Mouse (Mus musculus) intestine, embryonic 15.5 days (tissue): ENCODE data around the gene S100a16. TPM values are rescaled to one million over a fixed set of nuclear protein-coding genes. Genes with fewer than 3 reads are reported as not detected.

ENCODE experiments used
- ATAC-seq: fragments of 200-750 bp; cut with Nextera tagmentation; 2 replicates; pipeline ENCODE4 v1.8.0; 2017; ENCODE audit warnings: moderate TSS enrichment, moderate library complexity
- H3K27ac ChIP-seq: fragments of 300-500 bp; sonication (generic); 2 replicates; pipeline ENCODE4 v1.5.1; 2015; ENCODE audit warnings: mild to moderate bottlenecking, inconsistent platforms
- H3K27me3 ChIP-seq: fragments of 300-500 bp; sonication (generic); replicated peaks from 2 replicates; pipeline ENCODE4 v1.6.1; 2015; ENCODE audit warnings: inconsistent platforms
- H3K36me3 ChIP-seq: fragments of 300-500 bp; sonication (generic); 2 replicates; pipeline ENCODE4 v1.6.1; 2015; ENCODE audit warnings: inconsistent platforms
- H3K4me1 ChIP-seq: fragments of 300-500 bp; sonication (generic); replicated peaks from 2 replicates; pipeline ENCODE4 v1.6.1; 2015; ENCODE audit warnings: inconsistent platforms
- H3K4me2 ChIP-seq: fragments of 300-500 bp; sonication (generic); replicated peaks from 2 replicates; pipeline ENCODE4 v1.6.1; 2015; ENCODE audit warnings: mild to moderate bottlenecking, inconsistent platforms
- H3K4me3 ChIP-seq: fragments of 300-500 bp; sonication (generic); replicated peaks from 2 replicates; pipeline ENCODE4 v1.5.1; 2015; ENCODE audit warnings: inconsistent platforms
- H3K9ac ChIP-seq: fragments of 300-500 bp; sonication (generic); 2 replicates; pipeline ENCODE4 v1.6.1; 2015; ENCODE audit warnings: inconsistent platforms
- H3K9me3 ChIP-seq: fragments of 300-500 bp; sonication (generic); 2 replicates; pipeline ENCODE4 v1.6.1; 2016; ENCODE audit warnings: inconsistent platforms
- WGBS: fragments of 180-500 bp; shearing (Covaris S2); methylation state at CpG from one replicate; pipeline ENCODE4 v1.1.7; 2015; 5-methylcytosine and 5-hydroxymethylcytosine counted together
- polyA plus RNA-seq: library from polyadenylated mRNA; unstranded; fragments of >200 nt; fragmentation: Nextera tagmentation; extraction: Ambion mirVana; gene quantifications from 2 replicates; pipeline ENCODE4 v1.2.1, GENCODE M21; 2015

S100a16 gene
- polyA plus RNA-seq: 109 and 122 TPM in 2 replicates

DNA sequence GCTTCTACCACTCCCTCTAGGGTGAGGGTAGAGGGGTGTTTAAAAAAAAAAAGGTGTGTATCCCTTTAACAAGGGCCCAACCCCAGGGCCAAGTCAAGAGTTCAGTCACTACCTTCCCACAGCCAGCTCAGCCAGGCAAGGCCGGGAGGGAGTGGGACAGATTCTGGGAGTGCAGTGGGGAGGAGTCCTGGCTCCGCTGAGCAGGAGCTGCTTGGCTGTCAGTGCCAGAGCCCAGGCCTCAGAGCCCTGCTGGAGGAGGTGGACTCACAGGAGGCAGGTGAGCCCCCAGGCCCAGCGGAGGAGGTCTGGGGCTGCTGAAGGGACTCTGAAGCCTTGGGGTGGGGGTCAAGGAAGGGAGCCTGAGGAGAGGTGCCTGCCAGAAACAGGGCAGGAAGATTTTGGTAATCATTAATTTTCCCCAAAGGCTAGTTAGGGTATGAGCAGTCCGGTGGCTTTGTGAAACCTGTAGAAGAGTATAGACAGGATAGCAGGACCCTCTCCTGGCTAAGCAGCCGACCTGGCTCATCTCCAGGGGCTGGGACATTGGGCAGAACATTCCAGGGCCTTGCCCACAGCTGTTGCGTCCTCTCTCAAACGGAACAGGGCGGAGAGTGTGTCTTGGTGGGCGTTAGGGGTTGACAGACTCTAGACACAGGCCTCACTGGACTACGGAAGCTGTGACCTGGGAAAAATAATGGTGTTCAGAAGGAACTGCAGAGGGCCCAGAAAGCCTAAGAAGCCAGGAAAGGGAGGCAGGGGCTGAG lies at the start of gene S100a16:
TSS of gene S100a16 (plus strand) at position 114 of the 764 bp plus-strand sequence.
- Histone ChIP-seq H3K4me3 (peak within 1 kb of the TSS; percentile 34), H3K4me1 (peaks cover 11% of the 10 kb centered on the region), H3K4me2 (peak within 1 kb of the TSS; percentile 56), H3K9me3 (no peaks in the 10 kb centered on the region), H3K9ac (peak within 1 kb of the TSS; percentile 37), H3K27me3 (no peaks in the 10 kb centered on the region), H3K27ac (peak within 1 kb of the TSS; percentile 52), H3K36me3 (no peaks in the 10 kb centered on the region)
- WGBS: 32% methylated on average over 10 of the region's 10 CpGs
- peak; percentile 93 for ATAC-seq

DNA sequence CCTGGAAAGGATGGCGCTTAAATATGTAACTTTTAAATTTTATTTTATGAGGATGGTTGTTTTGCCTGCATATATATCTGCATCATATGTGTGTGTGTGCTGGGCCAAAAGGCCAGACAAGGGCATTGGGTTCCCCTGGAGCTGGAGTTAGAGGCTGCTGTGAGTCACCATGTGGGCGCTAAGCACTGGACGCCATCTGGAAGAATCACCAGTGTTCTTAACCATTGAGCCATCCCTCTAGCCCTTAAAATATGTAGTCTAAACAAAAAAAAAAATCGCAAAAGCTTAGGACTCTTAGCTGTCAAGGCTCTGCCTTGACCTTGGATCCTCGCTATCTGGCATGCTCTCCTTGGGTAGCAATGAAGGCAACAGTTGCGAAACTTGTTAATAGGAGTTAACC lies 48.5 kb upstream of the S100a16 start:
- Histone ChIP-seq H3K4me1 (peaks cover 6% of the 10 kb centered on the region), H3K27ac (no peak overlapping the region), H3K9ac (no peak overlapping the region), H3K27me3 (no peaks in the 10 kb centered on the region), H3K36me3 (peaks cover 36% of the 10 kb centered on the region), H3K9me3 (no peaks in the 10 kb centered on the region), H3K4me3 (no peak overlapping the region), H3K4me2 (no peak overlapping the region)
- ATAC-seq: no peak
- WGBS: 79% methylated on average over 6 of the region's 6 CpGs

DNA sequence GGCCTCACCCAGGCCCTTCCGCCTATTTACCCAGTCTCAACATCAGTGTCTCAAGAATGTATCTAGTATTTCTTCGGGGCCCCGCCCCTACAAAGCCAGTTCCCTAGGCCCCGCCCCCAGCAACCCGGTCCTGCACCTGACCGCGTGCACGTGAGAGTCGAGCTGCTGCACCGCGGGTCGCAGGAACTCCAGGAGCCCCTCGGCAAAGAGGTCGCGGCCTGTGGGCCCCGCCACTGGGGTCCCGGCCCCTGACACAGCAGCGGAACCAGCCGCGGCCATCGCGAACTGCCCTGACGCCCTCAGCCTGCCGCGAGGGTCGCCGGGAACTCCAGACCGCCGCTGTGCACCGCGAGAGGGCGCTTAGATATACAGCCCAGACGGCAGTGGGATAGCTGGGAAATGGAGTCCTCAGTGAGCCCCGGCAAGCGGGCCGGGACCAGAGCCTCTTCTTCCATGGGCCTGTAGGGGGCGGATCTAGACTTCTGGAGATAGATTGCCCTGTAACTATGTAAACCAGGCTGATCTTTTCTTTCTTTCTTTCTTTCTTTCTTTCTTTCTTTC lies 46.3 kb upstream of the S100a16 start, which contains the start of gene Snapin:
TSS of gene Snapin (minus strand) at position 338 of the 561 bp plus-strand sequence.
- Histone ChIP-seq H3K27ac (peak within 1 kb of the TSS; percentile 77), H3K9me3 (no peaks in the 10 kb centered on the region), H3K27me3 (no peaks in the 10 kb centered on the region), H3K36me3 (peaks cover 22% of the 10 kb centered on the region), H3K4me2 (peak within 1 kb of the TSS; percentile 68), H3K4me1 (peaks cover 11% of the 10 kb centered on the region), H3K9ac (peak within 1 kb of the TSS; percentile 81), H3K4me3 (peak within 1 kb of the TSS; percentile 84)
- 0% methylated on average over 37 of the region's 37 CpGs for WGBS
- peak; percentile 99 for ATAC-seq

DNA sequence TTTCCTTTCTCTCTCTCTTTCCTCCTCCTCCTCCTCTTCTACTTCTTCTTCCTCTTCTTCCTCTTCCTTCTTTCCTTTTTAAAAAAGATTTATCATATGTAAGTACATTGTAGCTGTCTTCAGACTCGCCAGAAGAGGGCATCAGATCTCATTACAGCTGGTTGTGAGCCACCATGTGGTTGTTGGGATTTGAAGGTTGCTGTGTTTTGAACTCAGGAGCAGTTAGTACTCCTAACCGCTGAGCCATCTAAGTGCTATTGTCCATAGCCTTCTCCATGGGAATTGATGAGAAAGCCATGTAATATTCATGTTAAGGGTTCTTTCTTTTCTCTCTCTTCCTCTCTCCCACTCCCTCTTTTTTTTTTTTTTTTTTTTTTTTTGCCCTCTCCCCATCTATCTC lies 45.7 kb upstream of the S100a16 start:
- 37% methylated on average over 2 of the region's 2 CpGs for WGBS
- Histone ChIP-seq H3K27ac (no peak overlapping the region), H3K27me3 (no peaks in the 10 kb centered on the region), H3K4me2 (no peak overlapping the region), H3K9ac (no peak overlapping the region), H3K36me3 (peaks cover 19% of the 10 kb centered on the region), H3K9me3 (no peaks in the 10 kb centered on the region), H3K4me3 (no peak overlapping the region), H3K4me1 (peaks cover 11% of the 10 kb centered on the region)
- ATAC-seq: peak; percentile 17

DNA sequence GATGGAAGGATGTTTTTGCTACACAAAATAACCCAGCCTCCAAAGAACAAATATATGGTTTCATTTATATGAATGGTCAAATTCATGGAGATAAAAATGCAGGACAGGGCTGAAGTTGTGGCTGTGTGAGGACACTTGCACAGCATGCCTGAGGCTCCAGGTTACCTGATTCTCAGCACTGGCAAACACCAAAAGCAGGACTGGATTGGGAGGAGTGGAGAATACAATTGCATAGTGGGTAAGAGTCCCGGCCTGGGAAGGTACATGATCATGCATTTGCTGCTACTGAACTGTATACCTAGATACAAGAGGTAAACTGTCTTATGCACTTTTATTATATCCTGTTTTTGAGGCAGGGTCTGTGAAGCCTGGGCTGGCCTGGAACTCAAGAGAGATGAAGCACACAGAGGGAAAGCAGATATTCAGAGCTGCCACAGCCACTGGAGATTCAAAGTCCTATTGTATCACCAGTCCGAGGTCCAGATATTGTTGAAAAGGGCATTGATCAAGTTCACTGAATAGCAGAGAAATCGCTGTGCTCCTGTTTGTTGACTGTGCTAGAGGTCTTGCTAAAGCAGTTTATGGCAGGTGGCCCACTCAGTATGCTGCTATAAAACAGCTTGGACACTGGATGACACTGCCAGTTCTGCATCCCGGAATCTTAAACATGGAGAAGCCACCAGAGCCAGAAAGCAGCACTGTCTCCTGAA lies 43.1 kb upstream of the S100a16 start:
- H3K27ac ChIP-seq: peak overlapping the region; percentile 22; the same call in 1 of the 2 replicates
- peaks cover 11% of the 10 kb centered on the region for H3K4me1 ChIP-seq
- no peak overlapping the region for H3K4me3 ChIP-seq
- H3K9me3 ChIP-seq: no peaks in the 10 kb centered on the region
- H3K27me3 ChIP-seq: no peaks in the 10 kb centered on the region
- no peak overlapping the region for H3K4me2 ChIP-seq
- peaks cover 15% of the 10 kb centered on the region for H3K36me3 ChIP-seq
- WGBS: 48% methylated on average over 4 of the region's 4 CpGs
- ATAC-seq: no peak
- H3K9ac ChIP-seq: peak overlapping the region; percentile 17; the same call in 1 of the 2 replicates

DNA sequence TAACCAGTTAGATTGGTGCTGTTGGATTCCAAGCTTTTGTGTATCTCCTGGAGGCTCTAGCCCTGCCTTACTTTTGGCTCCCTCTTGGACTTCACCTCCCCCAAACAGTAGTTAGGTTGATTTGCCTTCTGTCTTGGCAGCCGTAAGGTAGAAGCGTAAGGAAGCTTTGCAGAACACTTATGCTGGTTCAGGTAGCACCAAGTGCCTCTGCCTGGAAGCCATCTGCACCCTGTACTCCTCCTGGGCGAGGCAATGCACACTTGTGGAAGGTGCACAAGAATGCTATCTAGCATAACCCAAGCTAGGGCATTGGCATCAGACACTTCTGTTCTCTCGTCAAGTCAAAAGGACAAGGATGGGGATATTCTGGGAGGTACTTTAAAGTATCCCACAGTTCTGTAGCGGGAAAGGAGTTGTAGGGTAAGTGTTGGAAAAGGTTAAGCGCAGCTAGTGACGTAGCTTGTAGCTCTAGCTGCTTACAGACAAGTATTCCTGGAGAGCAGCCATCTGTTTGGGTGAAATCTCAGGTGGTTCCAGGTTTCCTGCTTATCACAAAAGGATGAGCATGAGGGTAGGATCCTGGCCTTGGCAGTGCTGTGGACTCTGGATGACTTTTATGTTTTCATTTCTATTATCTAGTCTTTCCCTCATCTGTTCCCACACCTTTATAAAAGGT lies 41.1 kb upstream of the S100a16 start:
- Histone ChIP-seq H3K4me3 (no peak overlapping the region), H3K27me3 (no peaks in the 10 kb centered on the region), H3K4me1 (peaks cover 4% of the 10 kb centered on the region; the same call in 1 of the 2 replicates), H3K36me3 (peaks cover 18% of the 10 kb centered on the region), H3K27ac (no peak overlapping the region), H3K4me2 (no peak overlapping the region), H3K9ac (no peak overlapping the region), H3K9me3 (no peaks in the 10 kb centered on the region)
- WGBS: 93% methylated on average over 7 of the region's 7 CpGs
- ATAC-seq: no peak

DNA sequence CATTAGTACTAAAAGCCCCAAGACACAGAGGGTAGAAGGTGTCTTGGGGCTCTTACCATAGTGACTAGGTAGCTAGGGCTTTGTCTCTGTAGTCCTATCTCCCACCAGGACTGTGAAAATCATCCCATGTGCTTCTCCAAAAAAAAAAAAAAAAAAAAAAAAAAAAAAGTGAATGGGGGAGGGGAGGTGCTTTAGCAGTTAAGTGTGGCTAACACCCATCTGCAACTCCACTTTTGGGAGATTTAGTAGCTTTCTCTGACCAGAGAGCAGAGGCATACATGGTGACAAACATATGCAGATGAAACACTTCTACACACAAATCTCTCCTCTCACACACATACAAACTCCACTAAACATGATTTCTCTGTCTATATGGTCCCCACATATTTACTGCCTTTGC lies 39.5 kb upstream of the S100a16 start:
- H3K27me3 ChIP-seq: no peaks in the 10 kb centered on the region
- H3K9ac ChIP-seq: no peak overlapping the region
- H3K4me2 ChIP-seq: no peak overlapping the region
- peaks cover 27% of the 10 kb centered on the region for H3K36me3 ChIP-seq
- H3K27ac ChIP-seq: no peak overlapping the region
- peaks cover 4% of the 10 kb centered on the region; the same call in 1 of the 2 replicates for H3K4me1 ChIP-seq
- no peak overlapping the region for H3K4me3 ChIP-seq
- ATAC-seq: no peak
- no peaks in the 10 kb centered on the region for H3K9me3 ChIP-seq

DNA sequence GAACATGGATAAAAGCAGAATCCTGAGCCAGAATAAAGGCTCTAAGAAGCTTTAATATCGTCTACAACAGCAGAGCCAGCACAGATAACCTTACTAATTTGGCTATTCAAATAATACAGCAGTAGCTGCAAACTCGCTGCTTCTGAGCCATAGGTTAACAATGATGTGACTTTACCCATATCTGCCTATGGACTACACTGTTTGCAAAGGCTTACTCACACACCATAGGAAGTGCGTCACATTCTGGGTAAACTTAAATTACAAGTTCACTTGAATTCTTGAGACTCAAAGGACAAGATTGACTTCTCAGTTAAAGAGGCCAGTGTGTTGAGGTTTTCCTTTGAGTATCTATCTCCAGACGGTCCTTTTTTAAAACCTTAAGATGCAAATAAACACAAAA lies 33.6 kb upstream of the S100a16 start:
- Histone ChIP-seq H3K4me1 (peaks cover 13% of the 10 kb centered on the region; the same call in 1 of the 2 replicates), H3K36me3 (peaks cover 28% of the 10 kb centered on the region), H3K4me2 (no peak overlapping the region), H3K9me3 (no peaks in the 10 kb centered on the region), H3K27ac (no peak overlapping the region), H3K27me3 (no peaks in the 10 kb centered on the region), H3K4me3 (no peak overlapping the region), H3K9ac (no peak overlapping the region)
- no peak for ATAC-seq
- 68% methylated on average over 4 of the region's 4 CpGs for WGBS

DNA sequence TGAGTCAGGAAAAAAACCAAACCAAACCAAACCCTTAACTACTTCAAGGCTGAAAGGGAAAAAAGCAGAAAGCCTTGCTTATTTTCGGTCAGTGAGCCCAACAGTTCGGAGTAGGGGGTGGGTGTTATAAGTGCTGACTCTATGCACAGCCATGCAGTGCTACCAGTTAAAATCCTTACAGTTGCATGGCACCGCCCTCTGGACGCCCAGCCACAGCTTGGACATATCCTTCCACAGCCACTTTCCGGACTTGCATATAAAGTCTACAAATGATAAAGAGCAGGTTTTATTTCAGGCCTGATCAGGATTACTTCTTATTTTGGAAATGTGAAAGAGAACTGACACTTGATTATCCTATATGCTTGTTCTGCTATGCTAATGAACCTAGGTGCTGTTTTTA lies 31.8 kb upstream of the S100a16 start:
- ATAC-seq: no peak
- 93% methylated on average over 5 of the region's 5 CpGs for WGBS
- H3K27me3 ChIP-seq: no peaks in the 10 kb centered on the region
- H3K36me3 ChIP-seq: peaks cover 26% of the 10 kb centered on the region
- no peak overlapping the region for H3K9ac ChIP-seq
- no peak overlapping the region for H3K4me3 ChIP-seq
- H3K4me1 ChIP-seq: peaks cover 13% of the 10 kb centered on the region; the same call in 1 of the 2 replicates
- no peaks in the 10 kb centered on the region for H3K9me3 ChIP-seq
- no peak overlapping the region for H3K4me2 ChIP-seq
- H3K27ac ChIP-seq: no peak overlapping the region

DNA sequence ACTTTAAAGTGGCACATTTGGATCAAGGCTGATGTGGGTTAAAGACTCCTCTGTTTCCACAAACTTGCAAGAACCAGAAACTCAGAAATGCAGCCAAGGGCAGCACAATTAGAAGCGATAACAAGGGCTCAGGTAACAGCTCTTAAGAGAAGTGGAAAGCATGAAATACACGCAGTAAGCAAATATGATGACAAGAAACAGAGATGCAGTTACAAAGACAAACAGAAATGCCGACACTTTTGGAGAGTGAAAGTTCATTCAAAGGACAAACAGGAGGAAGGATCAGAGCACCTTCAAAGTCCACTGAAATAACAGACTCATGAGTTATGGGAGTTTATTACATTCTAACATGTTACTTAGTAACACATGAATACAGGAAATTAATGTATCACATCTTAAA lies 30.7 kb upstream of the S100a16 start:
- H3K27ac ChIP-seq: no peak overlapping the region
- ATAC-seq: no peak
- H3K9me3 ChIP-seq: no peaks in the 10 kb centered on the region
- no peak overlapping the region for H3K4me3 ChIP-seq
- H3K4me2 ChIP-seq: no peak overlapping the region
- H3K4me1 ChIP-seq: peaks cover 13% of the 10 kb centered on the region; the same call in 1 of the 2 replicates
- H3K36me3 ChIP-seq: peaks cover 21% of the 10 kb centered on the region
- no peak overlapping the region for H3K9ac ChIP-seq
- WGBS: 69% methylated on average over 3 of the region's 3 CpGs
- H3K27me3 ChIP-seq: no peaks in the 10 kb centered on the region

DNA sequence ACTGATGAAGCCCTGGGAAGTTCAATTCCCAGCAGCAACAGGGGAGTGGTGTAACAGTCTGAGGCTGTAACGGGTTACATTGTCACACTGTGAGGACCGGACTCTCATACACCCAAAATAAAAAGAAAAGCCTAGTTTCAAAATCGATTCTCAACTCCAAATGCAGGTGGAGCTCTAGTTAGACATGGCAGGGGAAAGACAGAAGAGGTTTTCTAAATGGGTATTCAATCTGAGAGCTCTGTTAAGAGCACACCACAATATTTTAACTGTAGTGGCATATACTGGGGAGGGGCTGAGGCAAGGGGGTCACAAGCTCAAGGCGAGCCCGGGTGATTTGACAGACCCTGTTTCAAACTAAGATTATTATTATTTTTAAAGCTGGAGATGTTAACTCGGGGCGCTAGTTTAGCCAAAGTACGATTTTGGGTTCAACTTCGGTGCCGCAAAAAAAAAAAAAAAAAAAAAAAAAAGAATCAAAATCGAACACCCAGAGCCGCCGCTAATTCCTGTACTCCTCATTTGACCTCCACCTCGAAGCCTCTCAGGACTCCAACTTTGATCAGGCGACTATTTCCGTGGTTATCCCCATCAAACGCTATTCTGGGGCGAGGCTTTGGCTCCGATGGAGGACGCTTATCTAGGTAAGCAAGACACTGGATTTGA lies 28.6 kb upstream of the S100a16 start:
- peaks cover 15% of the 10 kb centered on the region; the same call in 1 of the 2 replicates for H3K4me1 ChIP-seq
- peak overlapping the region; percentile 95 for H3K27ac ChIP-seq
- H3K4me3 ChIP-seq: peak overlapping the region; percentile 97
- H3K36me3 ChIP-seq: peaks cover 10% of the 10 kb centered on the region
- H3K9me3 ChIP-seq: no peaks in the 10 kb centered on the region
- no peaks in the 10 kb centered on the region for H3K27me3 ChIP-seq
- H3K9ac ChIP-seq: peak overlapping the region; percentile 99
- peak overlapping the region; percentile 61 for H3K4me2 ChIP-seq
- WGBS: 3% methylated on average over 20 of the region's 20 CpGs
- no peak for ATAC-seq
